Mouse (Mus musculus) thymus, adult 2 months (tissue): ENCODE measurements around the gene Ece1.

Experiments
- CTCF ChIP-seq: fragments of 200-500 bp; IDR thresholded peaks from 2 replicates; pipeline ENCODE4 v1.5.1; 2012; ENCODE audit warnings: mild to moderate bottlenecking, control low read depth, low read length, moderate library complexity, borderline replicate concordance; ENCODE audit not compliant: control insufficient read depth, poor library complexity, insufficient read depth; ENCODE audit errors: extremely low read depth
- POLR2A ChIP-seq: fragments of 200-500 bp; IDR thresholded peaks from 2 replicates; pipeline ENCODE4 v1.6.1; 2012; ENCODE audit warnings: mild to moderate bottlenecking, low read length, control low read depth, moderate library complexity; ENCODE audit not compliant: control insufficient read depth, poor library complexity, insufficient read depth; ENCODE audit errors: extremely low read depth

- TF ChIP-seq CTCF (no peak), POLR2A (no peak)
Observed at GRCm38 (mm10) chr4:137910382-137911009, 48.5 kb downstream of the Ece1 start.
